In the genomic region with DNA sequence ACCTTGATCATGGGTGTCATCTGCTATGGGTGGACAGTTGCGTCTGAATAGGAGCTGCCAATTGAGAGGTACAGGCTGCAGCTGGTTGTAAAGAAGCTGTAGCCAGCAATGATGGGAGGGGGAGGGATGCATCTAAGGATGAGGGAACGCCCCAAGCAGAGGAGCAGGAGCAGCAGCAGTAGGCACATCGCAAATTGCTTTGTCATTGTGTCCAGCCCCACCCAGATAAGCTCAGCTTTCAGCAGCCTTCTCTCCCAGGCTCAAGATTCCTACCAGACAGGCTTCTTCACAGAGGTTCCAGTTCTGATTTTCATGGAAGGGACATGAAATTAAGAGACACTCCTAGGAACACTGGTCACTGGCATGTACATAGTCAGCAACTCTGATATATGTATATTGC, we compare ENCODE assay signal across 24 mouse cellular contexts. TPM values are rescaled to one million over a fixed set of nuclear protein-coding genes. Genes with fewer than 3 reads are reported as not detected.
DNase-seq lines count a peak whose midpoint lies in the region; ATAC-seq and TF ChIP-seq lines count a peak whose summit lies in the region.
"Had no signal": no experiment of that assay in that cellular context is flagged by ENCODE, and none has a peak within 500 bp of the region (broad histone marks: within the 10 kb centered on the region; RNA-seq: fewer than 3 reads in every experiment).

No protein-coding gene starts in this region.

- H3K27ac ChIP-seq in liver, embryonic 13.5 days = no peak overlapping the region
- no peak overlapping the region for H3K27ac ChIP-seq in stomach, postnatal 0 days (replicated peaks)
- H3K27ac ChIP-seq: embryonic facial prominence, embryonic 13.5 days; gastrocnemius, adult 2 months; heart, embryonic 13.5 days; limb, embryonic 10.5 days; midbrain, embryonic 10.5 days had no signal

- peaks cover 9% of the 10 kb centered on the region for H3K4me1 ChIP-seq in liver, embryonic 13.5 days (replicated peaks)
- no peaks in the 10 kb centered on the region for H3K4me1 ChIP-seq in stomach, postnatal 0 days (replicated peaks; ENCODE audit: control insufficient read depth, insufficient read depth)
- H3K4me1 ChIP-seq: embryonic facial prominence, embryonic 13.5 days; heart, embryonic 13.5 days; limb, embryonic 10.5 days; midbrain, embryonic 10.5 days had no signal

- DNase-seq in frontal cortex, postnatal 14 days (ENCODE audit: low spot score in 2 of 2) = no peak
- peak; percentile 35 for DNase-seq in brain, adult 2 months (ENCODE audit: low read depth, low spot score)
- DNase-seq in liver, embryonic 13.5 days = peak; percentile 28
- no peak for DNase-seq in lung, adult 18-20 months
- DNase-seq in thymus, postnatal 36 days = no peak
- DNase-seq in stomach, postnatal 0 days (ENCODE audit: low spot score) = no peak
- DNase-seq: adrenal gland, postnatal 14 days; cerebellum, adult 2 months; forebrain, postnatal 0 days; gastrocnemius, adult 2 months; heart, adult 18-20 months; heart, postnatal 4 days; kidney, postnatal 4 days; layer of hippocampus, adult 9-11 months; lung, adult 2 months had no signal

- WGBS in liver, embryonic 13.5 days (ENCODE audit: insufficient replicate concordance) = 22% methylated on average over 3 of the region's 3 CpGs
- WGBS in stomach, postnatal 0 days = 30% methylated on average over 3 of the region's 3 CpGs

- H3K27me3 ChIP-seq in liver, embryonic 13.5 days = no peaks in the 10 kb centered on the region
- H3K27me3 ChIP-seq in myocyte (ENCODE audit: control insufficient read depth, insufficient read depth, insufficient read length) = no peaks in the 10 kb centered on the region
- no peaks in the 10 kb centered on the region for H3K27me3 ChIP-seq in stomach, postnatal 0 days (ENCODE audit: control insufficient read depth, insufficient read depth, low read length)
- H3K27me3 ChIP-seq: embryonic facial prominence, embryonic 13.5 days; heart, embryonic 13.5 days had no signal

- no peak for TF ChIP-seq POLR2A in myocyte (IDR thresholded peaks at IDR 0.05; ENCODE audit: insufficient read length, low read depth)

- no peak overlapping the region for H3K4me2 ChIP-seq in liver, embryonic 13.5 days
- peak overlapping the region; percentile 63 for H3K4me2 ChIP-seq in myocyte (ENCODE audit: low read depth)
- no peak overlapping the region for H3K4me2 ChIP-seq in stomach, postnatal 0 days (replicated peaks; ENCODE audit: low read depth)
- H3K4me2 ChIP-seq: embryonic facial prominence, embryonic 13.5 days; heart, embryonic 13.5 days had no signal

- H3K79me2 ChIP-seq in myocyte (ENCODE audit: control insufficient read depth, insufficient read depth) = no peaks in the 10 kb centered on the region

- H3K9me3 ChIP-seq in liver, embryonic 13.5 days (replicated peaks) = no peaks in the 10 kb centered on the region
- no peaks in the 10 kb centered on the region for H3K9me3 ChIP-seq in stomach, postnatal 0 days (ENCODE audit: control insufficient read depth, low read length)
- H3K9me3 ChIP-seq: embryonic facial prominence, embryonic 13.5 days; heart, embryonic 13.5 days; limb, embryonic 10.5 days; midbrain, embryonic 10.5 days had no signal

- no peak for TF ChIP-seq CTCF in stomach, postnatal 0 days (IDR thresholded peaks at IDR 0.05; ENCODE audit: low read depth)

- ATAC-seq in frontal cortex, adult (ENCODE audit: low TSS enrichment) = peak; percentile 60
- peak; percentile 76 for ATAC-seq in liver, embryonic 13.5 days (ENCODE audit: low read depth)
- no peak for ATAC-seq in stomach, postnatal 0 days (ENCODE audit: low FRiP score, low TSS enrichment)
- ATAC-seq: CD4-positive, CD25-positive, alpha-beta regulatory T cell, adult 4 months; forebrain, postnatal 0 days; hindbrain, embryonic 16.5 days; intestine, embryonic 16.5 days had no signal

- H3K9ac ChIP-seq in liver, embryonic 13.5 days = no peak overlapping the region
- H3K9ac ChIP-seq in stomach, postnatal 0 days (ENCODE audit: low read length) = no peak overlapping the region
- H3K9ac ChIP-seq: embryonic facial prominence, embryonic 13.5 days; forebrain, postnatal 0 days; heart, embryonic 13.5 days had no signal

- no peak for TF ChIP-seq EP300 in stomach, postnatal 0 days (optimal IDR thresholded peaks at IDR 0.05)

- H3ac ChIP-seq in myocyte (ENCODE audit: control insufficient read depth, insufficient read length) = no peak overlapping the region

- no peaks in the 10 kb centered on the region for H3K36me3 ChIP-seq in liver, embryonic 13.5 days
- H3K36me3 ChIP-seq in myocyte (ENCODE audit: control insufficient read depth, insufficient read depth) = no peaks in the 10 kb centered on the region
- no peaks in the 10 kb centered on the region for H3K36me3 ChIP-seq in stomach, postnatal 0 days (ENCODE audit: control insufficient read depth, insufficient read depth, low read length)
- H3K36me3 ChIP-seq: embryonic facial prominence, embryonic 13.5 days; heart, embryonic 13.5 days; limb, embryonic 10.5 days; midbrain, embryonic 10.5 days had no signal

- H3K4me3 ChIP-seq in liver, embryonic 13.5 days (replicated peaks) = no peak overlapping the region
- no peak overlapping the region for H3K4me3 ChIP-seq in myocyte
- H3K4me3 ChIP-seq in stomach, postnatal 0 days (ENCODE audit: low read depth, low read length) = no peak overlapping the region
- H3K4me3 ChIP-seq: embryonic facial prominence, embryonic 13.5 days; gastrocnemius, adult 2 months; heart, embryonic 13.5 days; limb, embryonic 10.5 days; midbrain, embryonic 10.5 days had no signal

TF ChIP-seq in myocyte, 11 proteins besides CTCF, POLR2A, EP300 and RAD21:
- no peak for TF ChIP-seq SRF (IDR thresholded peaks at IDR 0.05; ENCODE audit: control insufficient read depth, insufficient read length, low read depth)
- no peak for TF ChIP-seq MYOG (IDR thresholded peaks at IDR 0.05; ENCODE audit: control insufficient read depth in 1 of 3, insufficient read depth in 1 of 3, insufficient read length in 2 of 3, low read depth in 2 of 3)
- no peak for TF ChIP-seq MYOD1 (IDR thresholded peaks at IDR 0.05; ENCODE audit: control insufficient read depth in 1 of 3, insufficient read length in 2 of 3, low read depth in 2 of 3)
- no peak for TF ChIP-seq USF1 (IDR thresholded peaks at IDR 0.05; ENCODE audit: low read depth)
- no peak for TF ChIP-seq CEBPB (IDR thresholded peaks at IDR 0.05; ENCODE audit: insufficient read depth, poor library complexity, severe bottlenecking)
- TF ChIP-seq TCF3 (IDR thresholded peaks at IDR 0.05; ENCODE audit: insufficient read length, low read depth) = no peak
- TF ChIP-seq POLR2AphosphoS2 (IDR thresholded peaks at IDR 0.05; ENCODE audit: insufficient read length, low read depth) = no peak
- no peak for TF ChIP-seq REST (IDR thresholded peaks at IDR 0.05; ENCODE audit: insufficient read depth, insufficient read length)
- TF ChIP-seq TCF12 (IDR thresholded peaks at IDR 0.05; ENCODE audit: insufficient read depth, poor library complexity, severe bottlenecking) = no peak
- TF ChIP-seq E2F4 (IDR thresholded peaks at IDR 0.05; ENCODE audit: insufficient read depth) = no peak
- no peak for TF ChIP-seq MAX (IDR thresholded peaks at IDR 0.05; ENCODE audit: low read depth)
TF ChIP-seq in myocyte: peak in this region for 0.

RNA-seq across cellular contexts. Expression of a gene that starts 10.7 kb away (rescaled TPM):
- polyA plus RNA-seq in liver, embryonic 13.5 days (2015; fragmentation: Nextera tagmentation; extraction: Ambion mirVana) = 0.03 and 0.12 TPM in 2 replicates
- polyA plus RNA-seq in myocyte (2012; fragmentation: generic; extraction: Trizol) = 8.1 TPM
- 1.1 and 1.7 TPM in 2 replicates for polyA plus RNA-seq in stomach, postnatal 0 days (2015; fragmentation: Nextera tagmentation; extraction: Ambion mirVana)

RNA-seq across cellular contexts. Expression of a gene that starts 21.3 kb away (rescaled TPM):
- polyA plus RNA-seq in liver, embryonic 13.5 days (2015; fragmentation: Nextera tagmentation; extraction: Ambion mirVana) = 18.6 and 19.3 TPM in 2 replicates
- polyA plus RNA-seq in myocyte (2012; fragmentation: generic; extraction: Trizol) = 1.7 TPM
- polyA plus RNA-seq in stomach, postnatal 0 days (2015; fragmentation: Nextera tagmentation; extraction: Ambion mirVana) = 4.3 and 6.0 TPM in 2 replicates

RNA-seq across cellular contexts. Expression of a gene that starts 40.1 kb away (rescaled TPM):
- 3.1 and 3.3 TPM in 2 replicates for polyA plus RNA-seq in liver, embryonic 13.5 days (2015; fragmentation: Nextera tagmentation; extraction: Ambion mirVana)
- polyA plus RNA-seq in myocyte (2012; fragmentation: generic; extraction: Trizol) = 387 TPM
- polyA plus RNA-seq in stomach, postnatal 0 days (2015; fragmentation: Nextera tagmentation; extraction: Ambion mirVana) = 11.7 and 18.8 TPM in 2 replicates

RNA-seq across cellular contexts. Expression of a gene that starts 40.3 kb away (rescaled TPM):
- polyA plus RNA-seq in liver, embryonic 13.5 days (2015; fragmentation: Nextera tagmentation; extraction: Ambion mirVana) = 1.9 and 2.7 TPM in 2 replicates
- 18.9 TPM for polyA plus RNA-seq in myocyte (2012; fragmentation: generic; extraction: Trizol)
- polyA plus RNA-seq in stomach, postnatal 0 days (2015; fragmentation: Nextera tagmentation; extraction: Ambion mirVana) = 3.6 and 4.9 TPM in 2 replicates

RNA-seq across cellular contexts. Expression of a gene that starts 51.7 kb away (rescaled TPM):
- 51.8 and 57.8 TPM in 2 replicates for polyA plus RNA-seq in liver, embryonic 13.5 days (2015; fragmentation: Nextera tagmentation; extraction: Ambion mirVana)
- 57.6 TPM for polyA plus RNA-seq in myocyte (2012; fragmentation: generic; extraction: Trizol)
- polyA plus RNA-seq in stomach, postnatal 0 days (2015; fragmentation: Nextera tagmentation; extraction: Ambion mirVana) = 57.0 and 62.9 TPM in 2 replicates

Comparison
In these comparisons a context has a peak if more than half of its experiments do, and no peak if none do; other contexts are left out.
1. DNase-seq: peak in brain, adult 2 months (single experiment) and liver, embryonic 13.5 days (single experiment); none in frontal cortex, postnatal 14 days (0 of 2), lung, adult 18-20 months (0 of 2), thymus, postnatal 36 days (0 of 2) and stomach, postnatal 0 days (single experiment).
2. RNA of a gene that starts 40.1 kb away (polyA plus RNA-seq): 387 TPM in myocyte (single experiment); 11.7 to 18.8 TPM in stomach, postnatal 0 days and 3.1 to 3.3 TPM in liver, embryonic 13.5 days; every median in the first group is over 10 times any median in the second.